Mouse (Mus musculus): ENCODE results near the gene Nprl2.

DNA sequence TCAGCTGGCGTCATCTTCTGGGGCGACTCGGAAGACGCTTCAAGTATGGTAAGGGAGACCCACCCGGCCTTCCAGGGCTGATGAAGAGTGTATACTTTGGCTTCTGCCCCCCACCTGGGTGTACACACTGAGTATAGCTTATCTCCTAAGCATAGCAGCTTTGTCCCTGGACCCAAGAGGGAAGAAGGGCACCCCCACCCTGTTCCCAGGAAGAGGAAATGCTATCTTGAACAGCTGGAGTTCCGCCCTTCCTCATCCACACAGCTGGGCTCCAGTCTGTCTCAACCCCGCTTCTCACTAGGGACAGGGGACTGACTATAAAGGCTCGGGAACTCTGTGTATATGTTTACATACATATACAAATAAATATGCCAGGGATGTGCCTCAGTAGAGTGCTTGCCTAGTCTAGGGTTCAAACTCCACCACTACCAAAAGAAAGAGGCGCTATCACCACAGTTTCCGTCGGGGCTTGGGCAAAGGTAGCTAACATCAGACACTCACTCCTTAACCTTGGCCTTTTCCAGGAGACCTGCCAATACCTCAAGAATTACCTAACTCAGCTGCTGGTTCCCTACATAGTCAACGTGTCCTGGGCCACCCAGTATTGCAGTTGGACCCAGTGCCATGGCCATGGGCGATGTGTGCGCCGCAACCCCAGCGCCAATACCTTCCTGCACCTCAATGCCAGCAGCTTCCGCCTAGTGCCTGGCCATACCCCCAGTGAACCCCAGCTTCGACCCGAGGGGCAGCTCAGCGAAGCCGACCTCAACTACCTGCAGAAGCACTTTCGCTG is 29.7 kb downstream of the Nprl2 start:
- TF ChIP-seq CTCF (IDR thresholded peaks at IDR 0.05; ENCODE audit: low read depth) (no peak), EP300 (IDR thresholded peaks at IDR 0.05; ENCODE audit: low read depth) (no peak)
